Mouse (Mus musculus): ENCODE measurements around the gene Cyb561d2. TPM values are rescaled to one million over a fixed set of nuclear protein-coding genes. Genes with fewer than 3 reads are reported as not detected.
"Not testable (repeated sequence)": the region's sequence is repeated elsewhere in the genome, so short reads cannot be mapped to it uniquely, and the experiment has no call there.

Gene Cyb561d2
- total RNA-seq, 2 experiments from 2014 or later, result 14.3 to 16.2 TPM

- DNase-seq (ENCODE audit: low spot score in 2 of 2), result not testable (repeated sequence)
These were observed 31.8 kb upstream of the Cyb561d2 start for GRCm38 (mm10) chr9:107573774-107574173.

- DNase-seq (ENCODE audit: low spot score in 2 of 2), result no peak
These were observed 30.3 kb upstream of the Cyb561d2 start for GRCm38 (mm10) chr9:107572327-107572662.

- DNase-seq (ENCODE audit: low spot score in 2 of 2), result no peak
These were observed 29.7 kb upstream of the Cyb561d2 start for GRCm38 (mm10) chr9:107571534-107572326.

- DNase-seq (ENCODE audit: low spot score in 2 of 2), result no peak
These were observed 28.9 kb upstream of the Cyb561d2 start for GRCm38 (mm10) chr9:107570845-107571244.

GRCm38 (mm10) chr9:107570016-107570415, 28.0 kb upstream of the Cyb561d2 start:
- DNase-seq (ENCODE audit: low spot score in 2 of 2), result no peak

GRCm38 (mm10) chr9:107569270-107569669, 27.3 kb upstream of the Cyb561d2 start:
- DNase-seq (ENCODE audit: low spot score in 2 of 2), result no peak

GRCm38 (mm10) chr9:107568331-107569261, 26.6 kb upstream of the Cyb561d2 start:
- DNase-seq (ENCODE audit: low spot score in 2 of 2), result peak; percentile 76 to 79

- DNase-seq (ENCODE audit: low spot score in 2 of 2), result no peak
These were observed 25.8 kb upstream of the Cyb561d2 start, which contains the start of gene Hyal2 for GRCm38 (mm10) chr9:107567702-107568319. Gene Hyal2 (plus strand): TSS chr9:107567945.

- no peak for DNase-seq (ENCODE audit: low spot score in 2 of 2)
These were observed 24.9 kb upstream of the Cyb561d2 start for GRCm38 (mm10) chr9:107566855-107567254.

- peak; percentile 64 to 73 for DNase-seq (ENCODE audit: low spot score in 2 of 2)
These were observed 24.2 kb upstream of the Cyb561d2 start for GRCm38 (mm10) chr9:107566041-107566709.

GRCm38 (mm10) chr9:107565556-107565955, 23.6 kb upstream of the Cyb561d2 start:
- not testable (repeated sequence) for DNase-seq (ENCODE audit: low spot score in 2 of 2)

- DNase-seq (ENCODE audit: low spot score in 2 of 2), result peak; percentile 95 to 97
These were observed 21.1 kb upstream of the Cyb561d2 start, which contains the start of gene Tusc2 for GRCm38 (mm10) chr9:107563029-107563581. Gene Tusc2 (plus strand): TSS chr9:107563255.

GRCm38 (mm10) chr9:107556346-107556745, 14.4 kb upstream of the Cyb561d2 start:
- no peak for DNase-seq (ENCODE audit: low spot score in 2 of 2)

GRCm38 (mm10) chr9:107555701-107556100, 13.7 kb upstream of the Cyb561d2 start:
- DNase-seq (ENCODE audit: low spot score in 2 of 2), result no peak

- DNase-seq (ENCODE audit: low spot score in 2 of 2), result no peak
These were observed 13.1 kb upstream of the Cyb561d2 start for GRCm38 (mm10) chr9:107555031-107555457.

- peak; percentile 89 to 95 for DNase-seq (ENCODE audit: low spot score in 2 of 2)
These were observed 12.4 kb upstream of the Cyb561d2 start for GRCm38 (mm10) chr9:107554319-107554825.

GRCm38 (mm10) chr9:107553541-107554318, 11.7 kb upstream of the Cyb561d2 start:
- DNase-seq (ENCODE audit: low spot score in 2 of 2), result no peak

- no peak for DNase-seq (ENCODE audit: low spot score in 2 of 2)
These were observed 10.8 kb upstream of the Cyb561d2 start for GRCm38 (mm10) chr9:107552690-107553393.

GRCm38 (mm10) chr9:107551890-107552355, 9.9 kb upstream of the Cyb561d2 start:
- DNase-seq (ENCODE audit: low spot score in 2 of 2), result no peak

Data from left cerebral cortex, adult 18-20 months (tissue).